ENCODE assay signal across 8 mouse cellular contexts in genomic region chr11:102819783-102820385, GRCm38 (mm10). TPM values are rescaled to one million over a fixed set of nuclear protein-coding genes. Genes with fewer than 3 reads are reported as not detected.
DNase-seq lines count a peak whose midpoint lies in the region; ATAC-seq and TF ChIP-seq lines count a peak whose summit lies in the region.

No protein-coding gene starts in this region.

- H3K27ac ChIP-seq in kidney, postnatal 0 days = peak overlapping the region; percentile 97; the same call in 1 of the 2 replicates
- H3K27ac ChIP-seq in embryonic facial prominence, embryonic 10.5 days (replicated peaks) = peak overlapping the region; percentile 100
- peak overlapping the region; percentile 95; the same call in 1 of the 2 replicates for H3K27ac ChIP-seq in hindbrain, embryonic 13.5 days
- peak overlapping the region; percentile 91; the same call in 1 of the 2 replicates for H3K27ac ChIP-seq in midbrain, embryonic 14.5 days (replicated peaks; ENCODE audit: low read depth, low read length)

- H3K4me1 ChIP-seq in kidney, postnatal 0 days (replicated peaks; ENCODE audit: insufficient read depth, low read length) = no peaks in the 10 kb centered on the region; the same call in 1 of the 2 replicates
- peaks cover 37% of the 10 kb centered on the region for H3K4me1 ChIP-seq in embryonic facial prominence, embryonic 10.5 days
- H3K4me1 ChIP-seq in hindbrain, embryonic 13.5 days (replicated peaks) = peaks cover 30% of the 10 kb centered on the region
- peaks cover 23% of the 10 kb centered on the region for H3K4me1 ChIP-seq in midbrain, embryonic 14.5 days (ENCODE audit: control insufficient read depth, insufficient read depth, low read length)

- H3K4me3 ChIP-seq in kidney, postnatal 0 days (replicated peaks; ENCODE audit: low read depth, low read length) = peak overlapping the region; percentile 90
- peak overlapping the region; percentile 94 for H3K4me3 ChIP-seq in embryonic facial prominence, embryonic 10.5 days
- peak overlapping the region; percentile 85 for H3K4me3 ChIP-seq in hindbrain, embryonic 13.5 days
- H3K4me3 ChIP-seq in midbrain, embryonic 14.5 days (replicated peaks; ENCODE audit: low read depth, low read length) = peak overlapping the region; percentile 85

- no peak for DNase-seq in kidney, postnatal 0 days (ENCODE audit: low spot score)
- DNase-seq in kidney, postnatal 36 days = no peak
- DNase-seq in embryonic facial prominence, embryonic 10.5 days (ENCODE audit: low spot score) = no peak
- no peak for DNase-seq in midbrain, embryonic 14.5 days
- DNase-seq in gastrocnemius, postnatal 14 days = no peak
- DNase-seq in adrenal gland, adult 18-20 months (ENCODE audit: low spot score in 2 of 2) = no peak
- no peak for DNase-seq in lung, adult 18-20 months

- no peaks in the 10 kb centered on the region for H3K36me3 ChIP-seq in kidney, postnatal 0 days (ENCODE audit: insufficient read depth, low read length)
- no peaks in the 10 kb centered on the region for H3K36me3 ChIP-seq in embryonic facial prominence, embryonic 10.5 days (replicated peaks)
- no peaks in the 10 kb centered on the region for H3K36me3 ChIP-seq in hindbrain, embryonic 13.5 days
- H3K36me3 ChIP-seq in midbrain, embryonic 14.5 days (ENCODE audit: control insufficient read depth, insufficient read depth, low read length) = no peaks in the 10 kb centered on the region

- no peak overlapping the region; the same call in 1 of the 2 replicates for H3K9ac ChIP-seq in kidney, postnatal 0 days (ENCODE audit: low read depth, low read length)
- peak overlapping the region; percentile 90; the same call in 1 of the 2 replicates for H3K9ac ChIP-seq in hindbrain, embryonic 13.5 days
- H3K9ac ChIP-seq in midbrain, embryonic 14.5 days (replicated peaks; ENCODE audit: low read length) = peak overlapping the region; percentile 86; the same call in 1 of the 2 replicates

- H3K9me3 ChIP-seq in kidney, postnatal 0 days (replicated peaks; ENCODE audit: low read length) = no peaks in the 10 kb centered on the region
- H3K9me3 ChIP-seq in embryonic facial prominence, embryonic 10.5 days = no peaks in the 10 kb centered on the region
- no peaks in the 10 kb centered on the region for H3K9me3 ChIP-seq in hindbrain, embryonic 13.5 days
- no peaks in the 10 kb centered on the region for H3K9me3 ChIP-seq in midbrain, embryonic 14.5 days (ENCODE audit: control insufficient read depth, low read length)

- H3K27me3 ChIP-seq in kidney, postnatal 0 days (ENCODE audit: insufficient read depth, low read length) = no peaks in the 10 kb centered on the region
- 0 out of 2 replicates have a peak, but pooled peaks cover 8% of the 10 kb centered on the region for H3K27me3 ChIP-seq in embryonic facial prominence, embryonic 10.5 days (replicated peaks; ENCODE audit: low read depth, poor library complexity, severe bottlenecking)
- peaks cover 16% of the 10 kb centered on the region for H3K27me3 ChIP-seq in hindbrain, embryonic 13.5 days
- H3K27me3 ChIP-seq in midbrain, embryonic 14.5 days (ENCODE audit: control insufficient read depth, insufficient read depth, low read length) = peaks cover 11% of the 10 kb centered on the region; the same call in 1 of the 2 replicates

- no peak for TF ChIP-seq CTCF in kidney, postnatal 0 days (IDR thresholded peaks at IDR 0.05; ENCODE audit: low read depth)

- WGBS in kidney, postnatal 0 days = 7% methylated on average over 14 of the region's 14 CpGs
- WGBS in embryonic facial prominence, embryonic 10.5 days = 4% methylated on average over 14 of the region's 14 CpGs
- 6% methylated on average over 14 of the region's 14 CpGs for WGBS in hindbrain, embryonic 13.5 days
- 7% methylated on average over 14 of the region's 14 CpGs for WGBS in midbrain, embryonic 14.5 days

- intact Hi-C loops in gastrocnemius, postnatal 14 days (cut with DNase I; ENCODE audit: low total_unique reads) = loop anchor here (5.0 kb wide), 1 partner anchor 43 kb away; no protein-coding TSS in a partner anchor

- ATAC-seq in kidney, postnatal 0 days (replicated peaks; ENCODE audit: low FRiP score, low read depth) = peak; percentile 31; the same call in 1 of the 2 replicates
- no peak for ATAC-seq in hindbrain, embryonic 13.5 days (ENCODE audit: low FRiP score)
- no peak for ATAC-seq in midbrain, embryonic 14.5 days (ENCODE audit: low FRiP score, low TSS enrichment)

- H3K4me2 ChIP-seq in kidney, postnatal 0 days (ENCODE audit: low read length) = peak overlapping the region; percentile 84
- peak overlapping the region; percentile 86 for H3K4me2 ChIP-seq in hindbrain, embryonic 13.5 days
- H3K4me2 ChIP-seq in midbrain, embryonic 14.5 days (ENCODE audit: low read length) = peak overlapping the region; percentile 85

RNA-seq across cellular contexts. Expression of gene Gjc1, which starts 0.4 kb away (rescaled TPM):
- 44.2 and 47.1 TPM in 2 replicates for polyA plus RNA-seq in kidney, postnatal 0 days (2015; fragmentation: Nextera tagmentation; extraction: Ambion mirVana)
- 80.7 and 89.6 TPM in 2 replicates for polyA plus RNA-seq in embryonic facial prominence, embryonic 10.5 days (2016; fragmentation: Nextera tagmentation; extraction: Ambion mirVana)
- polyA plus RNA-seq in hindbrain, embryonic 13.5 days (2015; fragmentation: Nextera tagmentation; extraction: Ambion mirVana) = 43.8 and 44.8 TPM in 2 replicates
- 32.0 and 33.9 TPM in 2 replicates for polyA plus RNA-seq in midbrain, embryonic 14.5 days (2014; fragmentation: Nextera tagmentation; extraction: Ambion mirVana)
- 10 to 100 TPM; 15.2 to 17.9 TPM for total RNA-seq in gastrocnemius, postnatal 14 days (2021)
- 10 to 100 TPM; 12.0 to 16.4 TPM for total RNA-seq in adrenal gland, adult 18-20 months (2021)

RNA-seq across cellular contexts. Expression of gene Higd1b, which starts 15.8 kb away (rescaled TPM):
- 2.9 and 3.0 TPM in 2 replicates for polyA plus RNA-seq in kidney, postnatal 0 days (2015; fragmentation: Nextera tagmentation; extraction: Ambion mirVana)
- not detected in 2 replicates for polyA plus RNA-seq in embryonic facial prominence, embryonic 10.5 days (2016; fragmentation: Nextera tagmentation; extraction: Ambion mirVana)
- polyA plus RNA-seq in hindbrain, embryonic 13.5 days (2015; fragmentation: Nextera tagmentation; extraction: Ambion mirVana) = 2.4 and 4.2 TPM in 2 replicates
- polyA plus RNA-seq in midbrain, embryonic 14.5 days (2014; fragmentation: Nextera tagmentation; extraction: Ambion mirVana) = 5.4 and 9.6 TPM in 2 replicates
- total RNA-seq in gastrocnemius, postnatal 14 days (2021) = 1 to 10 TPM; 4.8 to 8.3 TPM
- total RNA-seq in adrenal gland, adult 18-20 months (2021) = 1 to 10 TPM; 1.2 to 4.1 TPM

RNA-seq across cellular contexts. Expression of gene Adam11, which starts 58.6 kb away (rescaled TPM):
- 5.9 and 7.7 TPM in 2 replicates for polyA plus RNA-seq in kidney, postnatal 0 days (2015; fragmentation: Nextera tagmentation; extraction: Ambion mirVana)
- polyA plus RNA-seq in embryonic facial prominence, embryonic 10.5 days (2016; fragmentation: Nextera tagmentation; extraction: Ambion mirVana) = 16.3 and 21.0 TPM in 2 replicates
- 27.6 and 35.7 TPM in 2 replicates for polyA plus RNA-seq in hindbrain, embryonic 13.5 days (2015; fragmentation: Nextera tagmentation; extraction: Ambion mirVana)
- polyA plus RNA-seq in midbrain, embryonic 14.5 days (2014; fragmentation: Nextera tagmentation; extraction: Ambion mirVana) = 18.2 and 24.1 TPM in 2 replicates
- 1 to 10 TPM in 1 of 2 experiments, under 1 TPM in 1; 0.84 to 1.4 TPM for total RNA-seq in gastrocnemius, postnatal 14 days (2021)
- 1 to 10 TPM; 1.9 to 5.5 TPM for total RNA-seq in adrenal gland, adult 18-20 months (2021)
